Mouse (Mus musculus): Measurements from ENCODE around the gene Taf15.
A peak's percentile ranks its signal among the peaks of the same experiment; 100 is the strongest.
"Not testable (repeated sequence)": the region's sequence is repeated elsewhere in the genome, so short reads cannot be mapped to it uniquely, and the experiment has no call there.

Taf15 gene

DNA sequence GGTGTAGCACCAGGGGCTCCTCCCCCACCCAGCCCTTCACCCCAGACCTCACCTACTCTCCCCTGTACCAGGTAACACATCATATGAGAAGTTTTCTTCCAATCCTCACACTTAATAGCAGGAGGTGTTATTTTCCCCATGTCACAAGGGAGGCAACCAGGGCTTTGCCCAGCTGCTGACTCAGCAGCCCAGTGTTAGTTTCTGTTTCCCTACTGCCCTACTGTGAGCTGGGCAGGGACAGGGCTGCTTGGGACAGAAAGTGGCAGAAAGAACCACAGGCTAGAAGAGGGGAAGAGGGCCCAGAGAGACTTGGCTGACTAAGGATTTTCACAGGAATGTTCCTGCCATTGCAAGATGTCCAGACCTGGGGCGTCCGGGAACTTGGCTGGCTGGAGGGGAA is 68.0 kb downstream of the Taf15 start:
- no peak for DNase-seq

DNA sequence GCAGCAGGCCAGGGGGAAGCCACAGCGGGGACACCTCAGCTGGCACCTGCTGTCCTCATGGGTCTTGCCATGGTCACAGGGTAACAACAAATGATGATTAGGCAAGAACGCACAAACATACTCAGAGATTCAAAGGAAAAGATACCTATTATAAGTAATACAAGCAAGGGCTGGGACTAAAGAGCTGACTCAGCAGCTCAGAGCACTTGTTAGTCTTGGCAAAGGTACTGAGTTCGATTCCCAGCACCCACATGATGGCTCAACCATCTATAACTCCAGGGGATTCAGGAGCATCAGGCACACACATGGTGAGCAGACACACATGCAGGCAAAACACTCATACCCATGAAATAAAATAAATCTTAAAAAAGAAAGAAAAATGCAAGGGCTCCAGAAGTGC is 68.5 kb downstream of the Taf15 start:
- no peak for DNase-seq

DNA sequence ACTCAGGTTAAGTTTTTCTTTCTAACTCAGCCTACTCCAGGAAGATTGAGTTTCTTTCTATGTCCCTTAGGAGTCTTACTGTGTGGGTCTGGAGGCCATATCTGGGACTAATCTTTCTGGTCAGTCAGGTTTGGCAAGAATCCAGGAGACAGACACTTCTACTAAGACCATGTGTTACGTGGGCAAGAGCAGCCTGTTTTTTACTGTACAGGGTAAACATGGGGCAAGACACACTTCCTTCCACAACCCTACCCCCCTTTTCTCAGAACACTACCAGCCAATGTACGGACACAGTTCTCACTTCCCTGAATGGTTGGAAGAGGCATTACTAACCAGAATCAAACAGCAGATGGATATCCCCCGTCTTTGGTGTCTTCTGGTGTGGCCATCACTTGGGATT is 71.3 kb downstream of the Taf15 start:
- no peak for DNase-seq

DNA sequence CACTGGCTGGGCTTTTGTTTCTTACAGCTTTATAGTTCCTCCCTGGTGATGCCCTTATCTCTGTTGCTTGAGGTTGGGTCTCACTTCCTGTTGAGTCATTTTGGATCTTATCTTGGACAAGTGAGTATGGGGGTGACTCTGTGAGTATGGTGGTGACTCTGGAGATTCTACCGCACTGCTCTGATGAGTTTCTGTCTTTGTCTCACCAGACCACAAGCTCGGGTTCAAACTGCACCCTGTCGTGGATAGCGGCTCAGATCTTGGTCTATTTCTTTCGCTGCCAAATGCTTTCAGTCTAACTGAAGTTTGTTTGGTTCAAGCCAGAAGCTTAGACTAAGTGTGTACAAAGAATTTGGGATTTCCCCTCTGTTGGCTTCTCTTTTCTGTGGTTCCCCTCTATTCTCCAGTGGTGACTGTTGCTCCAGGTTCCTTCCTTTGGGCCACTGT is 77.3 kb downstream of the Taf15 start:
- peak; percentile 5 for DNase-seq

DNA sequence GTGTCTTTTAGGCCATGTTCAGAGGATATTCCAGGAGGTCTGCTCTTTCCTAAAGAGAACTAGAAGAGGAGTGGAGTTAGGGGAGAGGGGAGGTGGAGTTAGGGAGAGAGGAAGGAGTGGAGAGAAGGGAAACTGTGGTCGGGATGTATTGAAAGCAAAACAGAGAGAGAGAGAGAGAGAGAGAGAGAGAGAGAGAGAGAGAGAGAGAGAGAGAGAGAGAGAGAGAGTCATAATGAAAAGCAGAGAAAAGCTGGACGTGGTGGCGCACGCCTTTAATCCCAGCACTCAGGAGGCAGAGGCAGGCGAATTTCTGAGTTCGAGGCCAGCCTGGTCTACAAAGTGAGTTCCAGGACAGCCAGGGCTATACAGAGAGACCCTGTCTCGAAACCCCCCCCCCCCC is 78.2 kb downstream of the Taf15 start:
- DNase-seq = not testable (repeated sequence)

- DNase-seq = no peak
These were observed 78.8 kb downstream of the Taf15 start for GRCm38 (mm10) chr11:83551668-83552067.

Measured in thymus, postnatal 14 days (tissue).